Mouse (Mus musculus) embryonic fibroblast, embryonic 13.5 days (primary cell): Measurements from ENCODE around the gene Adgrd1.

Source experiments
- CTCF ChIP-seq: IDR thresholded peaks from 2 replicates; pipeline ENCODE4 v1.5.1; 2011; ENCODE audit warnings: mild to moderate bottlenecking, control low read depth, low read length, moderate library complexity, borderline replicate concordance; ENCODE audit not compliant: insufficient read depth
- POLR2A ChIP-seq: IDR thresholded peaks from 2 replicates; pipeline ENCODE4 v1.6.1; 2011; ENCODE audit warnings: low read depth, mild to moderate bottlenecking, control low read depth, low read length, moderate library complexity

- TF ChIP-seq CTCF (no peak), POLR2A (no peak)
These were observed 121.6 kb downstream of the Adgrd1 start for GRCm38 (mm10) chr5:129218222-129218505.
